Mouse (Mus musculus) c-Kit-negative CD71-positive TER-119-positive erythroid progenitor cells, embryonic 14.5 days (primary cell): ENCODE data around the gene Lrguk.

Experiments
- DNase-seq: peaks from one replicate; pipeline ENCODE4 v3.0.0-alpha.2; 2013; ENCODE audit warnings: low read depth, low spot score

Lrguk gene

DNA sequence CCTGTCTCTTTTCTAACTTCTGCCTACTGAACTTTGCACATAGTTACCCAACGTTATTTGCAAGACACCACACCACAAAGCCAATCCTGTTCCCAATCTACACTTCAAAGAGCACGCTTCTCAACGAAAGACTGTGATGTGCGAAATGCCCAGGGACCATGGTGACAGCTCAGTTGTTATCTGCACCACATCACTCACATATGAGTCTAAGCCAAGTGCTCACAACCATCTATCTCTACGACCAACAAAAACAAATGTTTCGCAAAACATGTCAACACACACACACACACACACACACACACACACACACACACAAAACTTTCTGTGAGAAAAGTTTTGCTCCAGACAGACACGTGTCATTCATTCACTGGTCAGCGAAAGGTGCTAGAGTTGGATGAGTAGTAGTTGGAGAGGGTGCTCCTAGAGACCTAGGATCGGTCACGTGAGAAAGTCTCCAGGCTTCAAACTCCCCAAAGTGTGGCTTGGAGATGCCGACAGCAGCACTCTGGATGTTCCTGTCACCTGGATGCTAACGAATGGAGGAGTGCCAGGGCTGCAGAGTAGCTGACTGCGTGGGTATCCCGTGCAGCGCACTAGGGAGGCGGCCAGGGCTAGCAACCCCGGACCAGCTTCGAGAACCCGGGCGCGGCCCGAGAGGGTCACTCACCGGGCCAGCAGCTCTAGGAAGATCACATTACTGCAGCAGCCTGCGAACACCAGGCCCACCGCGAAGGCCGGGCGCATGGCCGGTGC, 147.0 kb downstream of the Lrguk start:
- peak; percentile 46 for DNase-seq

DNA sequence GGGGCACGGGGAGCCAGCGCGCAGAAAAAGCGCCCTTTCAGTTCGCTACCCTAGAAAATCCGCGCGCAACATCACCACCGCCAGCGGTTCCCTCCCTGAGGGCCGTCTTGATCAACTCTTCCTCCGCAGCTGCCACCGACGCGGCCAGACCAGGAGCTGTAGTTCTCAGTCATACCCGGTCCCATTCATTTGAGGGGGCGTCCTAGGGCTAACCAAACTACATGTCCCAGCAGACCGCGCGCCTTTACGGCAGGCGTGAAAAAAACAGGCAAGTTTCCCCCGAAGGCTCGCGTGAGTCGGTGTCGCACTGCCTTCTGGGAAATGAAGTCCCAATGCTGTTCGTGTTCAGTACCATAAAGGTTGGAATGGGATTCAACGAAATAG, 147.6 kb downstream of the Lrguk start, which contains the start of gene Slc35b4:
Slc35b4 (minus strand) TSS at position 248 of the 384 bp plus-strand sequence.
- peak; percentile 76 for DNase-seq

DNA sequence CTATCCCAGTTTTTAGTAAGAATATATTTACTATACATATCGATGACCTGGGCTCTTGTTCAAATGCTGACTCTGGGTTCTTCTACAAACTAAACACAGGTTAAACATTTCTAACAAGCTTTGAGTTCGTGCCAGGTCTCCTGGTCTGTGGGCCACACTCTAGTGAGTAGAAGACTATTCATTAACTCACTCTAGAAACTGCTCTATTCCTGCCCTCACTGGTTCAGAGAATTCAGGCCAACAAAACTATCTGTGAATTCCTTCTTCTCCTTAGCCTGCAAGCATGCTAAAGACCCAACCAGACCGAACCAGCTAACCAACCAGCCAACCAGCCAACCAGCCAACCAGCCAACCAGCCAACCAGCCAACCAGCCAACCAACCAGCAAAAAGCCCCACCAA, 149.8 kb downstream of the Lrguk start:
- DNase-seq: no peak

DNA sequence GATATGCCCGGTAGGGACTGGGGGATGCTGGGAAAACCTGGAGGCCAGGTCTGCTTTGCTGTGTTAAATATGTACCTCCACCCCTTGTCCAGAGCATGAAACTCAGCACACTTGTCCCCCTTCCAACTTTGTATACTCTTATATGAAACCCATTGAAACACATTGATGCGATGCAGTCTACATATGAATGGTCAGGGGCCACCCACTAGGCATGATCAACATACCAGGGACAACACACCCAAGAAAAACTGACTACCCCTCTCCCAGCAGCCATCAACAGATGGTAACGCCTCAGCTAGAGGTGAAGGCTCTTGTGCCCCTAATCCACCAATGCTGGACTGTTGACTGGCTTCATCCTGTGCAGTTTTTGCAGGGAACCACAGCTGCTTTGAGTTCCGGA, 150.7 kb downstream of the Lrguk start:
- no peak for DNase-seq

DNA sequence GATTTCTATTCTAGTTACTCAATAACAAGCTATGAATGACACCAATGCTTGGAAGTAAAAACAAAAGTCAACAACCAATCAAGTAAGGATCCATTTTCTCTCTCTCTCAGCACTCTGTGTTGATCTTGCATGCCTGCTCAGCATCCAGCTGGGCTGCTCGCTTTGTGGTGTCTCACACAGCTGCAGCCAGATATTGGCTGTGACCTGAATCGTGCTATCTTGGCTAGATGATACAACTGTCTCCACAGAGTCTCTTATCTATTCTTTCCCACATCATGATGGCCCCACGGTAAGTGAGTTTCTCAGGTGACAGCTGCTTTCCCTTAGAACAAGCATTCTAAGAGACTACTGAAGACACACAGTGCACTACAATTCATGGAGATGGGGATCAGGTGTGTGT, 152.7 kb downstream of the Lrguk start:
- no peak for DNase-seq

DNA sequence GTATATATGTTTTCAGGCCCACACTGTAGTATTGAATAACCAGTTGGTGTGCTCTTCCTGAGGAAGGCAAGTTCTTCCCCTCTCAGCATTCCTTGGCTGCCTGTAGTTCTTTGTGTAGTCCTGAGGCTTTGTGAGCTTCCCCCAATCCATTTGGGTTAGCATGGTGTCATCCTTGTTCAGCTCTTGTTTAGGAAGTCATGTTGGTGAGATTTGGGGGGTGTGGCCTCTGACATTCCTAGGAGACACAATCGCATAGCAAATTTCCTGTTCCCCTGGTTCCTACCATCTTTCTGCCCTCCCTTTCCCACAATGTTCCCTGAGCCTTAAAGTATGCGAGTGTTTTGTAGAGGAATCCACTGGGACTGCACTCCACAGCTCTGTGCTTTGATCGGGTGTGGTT, 154.1 kb downstream of the Lrguk start:
- DNase-seq: no peak
